Mouse (Mus musculus) cerebral cortex, adult 2 months (tissue): Measurements from ENCODE around the gene Nat10.

Source experiments
- WGBS: fragments of 180-500 bp; shearing (Covaris S2); methylation state at CpG from one replicate; pipeline ENCODE4 v1.1.7; 2018; 5-methylcytosine and 5-hydroxymethylcytosine counted together

Gene Nat10

DNA sequence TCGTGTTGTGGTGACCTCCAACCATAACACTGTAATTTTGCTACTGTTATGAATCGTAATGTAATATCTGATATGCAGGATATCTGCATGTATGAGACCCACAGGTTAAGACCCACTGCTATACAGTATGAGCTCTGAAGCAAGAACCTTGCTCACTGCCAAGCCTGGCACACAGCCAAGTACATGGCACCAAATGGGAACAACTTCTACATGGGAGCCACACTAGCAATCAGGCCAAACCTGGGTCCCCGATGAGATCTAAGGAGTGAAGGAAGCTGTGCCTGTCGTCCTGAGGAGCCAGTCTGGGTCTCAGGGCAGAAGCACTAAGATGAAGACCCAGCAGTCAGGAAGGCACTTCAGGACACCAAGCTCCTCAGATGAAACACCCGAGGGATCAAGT lies 15.6 kb downstream of the Nat10 start:
- 74% methylated on average over 5 of the region's 5 CpGs for WGBS

DNA sequence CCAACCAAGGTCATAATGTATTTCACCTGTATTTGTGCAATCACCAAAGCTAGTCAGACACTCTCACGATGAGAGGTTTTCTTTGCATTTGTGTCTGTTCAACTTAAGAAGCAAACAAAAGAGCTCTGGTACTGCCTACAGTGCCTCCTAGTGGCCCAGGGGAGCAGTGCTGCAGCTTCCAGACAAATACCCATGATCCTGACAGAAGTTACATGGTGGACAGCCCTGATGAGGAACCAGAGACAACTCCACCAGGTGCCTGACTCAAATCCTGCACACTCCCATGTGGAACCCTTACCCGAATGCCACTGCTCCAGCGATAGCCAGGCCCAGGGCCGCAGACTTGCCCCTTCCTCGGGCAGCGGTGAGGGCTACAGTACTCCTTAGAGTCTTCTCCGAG lies 17.1 kb downstream of the Nat10 start:
- WGBS: 82% methylated on average over 7 of the region's 7 CpGs

DNA sequence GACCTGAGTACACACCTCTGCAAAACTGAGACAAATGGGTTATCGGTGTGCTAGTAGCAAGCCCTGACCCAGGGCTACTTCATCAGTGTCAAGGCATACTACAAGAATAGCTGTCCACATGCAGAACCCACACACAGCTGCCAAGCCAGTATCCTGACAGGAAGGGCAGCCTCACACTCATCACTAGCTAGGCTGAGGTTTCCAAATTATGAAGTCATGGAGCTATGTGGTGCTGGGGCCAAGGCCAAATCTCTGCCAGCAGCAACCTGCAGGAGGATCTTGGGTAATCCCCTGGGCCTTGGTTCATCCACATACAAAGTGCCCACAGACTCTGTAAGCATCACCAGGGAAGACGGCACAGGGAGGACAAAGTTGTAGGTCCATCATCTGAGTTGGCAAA lies 17.5 kb downstream of the Nat10 start:
- WGBS: 100% methylated on average over 2 of the region's 2 CpGs

DNA sequence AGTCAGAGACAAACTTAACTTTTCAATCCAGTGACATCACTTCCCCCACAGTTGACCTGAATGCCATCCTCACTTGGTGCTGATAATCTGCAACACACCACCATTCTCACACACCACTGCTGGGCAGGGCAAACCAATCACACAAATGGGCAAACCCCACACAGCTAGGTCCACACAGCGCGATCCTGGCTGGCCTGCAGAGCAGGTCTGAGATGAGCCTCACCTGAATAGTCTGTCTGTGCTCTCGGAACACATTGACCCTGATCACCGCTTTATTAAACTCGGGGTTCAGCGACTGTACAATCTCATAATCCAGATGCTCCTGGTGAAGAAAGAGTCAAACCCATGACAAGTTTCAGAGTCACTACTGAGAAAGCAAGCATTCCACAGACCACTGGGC lies 18.2 kb downstream of the Nat10 start:
- WGBS: 98% methylated on average over 6 of the region's 6 CpGs

DNA sequence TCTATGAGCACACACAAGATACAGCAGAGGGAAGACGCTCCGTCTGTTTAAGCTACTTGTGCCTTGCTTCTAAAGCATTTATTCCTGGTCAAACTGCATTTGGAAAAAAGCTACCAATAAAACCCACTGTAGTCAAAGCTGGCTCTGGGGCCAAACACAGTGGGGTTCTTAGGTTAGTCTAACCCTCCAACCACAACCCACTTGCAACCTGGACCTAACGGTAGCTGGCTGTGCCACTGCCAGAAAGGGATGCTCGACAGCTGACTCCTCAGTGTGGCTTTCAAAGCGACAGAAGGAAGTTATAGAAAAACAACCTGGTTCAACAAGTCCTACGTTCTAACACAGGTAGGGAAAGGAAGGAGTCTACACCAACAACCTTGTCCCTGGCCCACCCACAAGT lies 29.6 kb downstream of the Nat10 start:
- WGBS: 57% methylated on average over 6 of the region's 6 CpGs

DNA sequence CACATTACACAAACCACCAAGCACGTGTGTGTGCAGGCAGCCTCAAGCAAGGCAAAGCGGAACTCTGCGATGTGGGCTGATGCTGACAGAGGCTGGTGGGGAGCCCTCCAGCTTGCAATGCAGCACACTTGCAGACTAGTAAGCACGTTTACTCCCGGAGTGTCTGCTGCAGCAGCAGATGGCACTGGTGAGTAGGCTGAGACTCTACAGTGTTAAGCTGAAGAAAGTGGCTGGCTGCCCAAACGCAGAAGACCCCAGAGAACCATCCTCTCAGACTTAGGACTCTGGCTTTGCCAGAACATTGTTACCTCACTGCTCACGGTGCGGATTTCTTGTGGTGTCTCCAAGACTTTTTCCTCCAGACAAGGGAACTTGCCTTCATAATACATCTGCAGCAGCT lies 30.1 kb downstream of the Nat10 start:
- WGBS: 42% methylated on average over 8 of the region's 8 CpGs

DNA sequence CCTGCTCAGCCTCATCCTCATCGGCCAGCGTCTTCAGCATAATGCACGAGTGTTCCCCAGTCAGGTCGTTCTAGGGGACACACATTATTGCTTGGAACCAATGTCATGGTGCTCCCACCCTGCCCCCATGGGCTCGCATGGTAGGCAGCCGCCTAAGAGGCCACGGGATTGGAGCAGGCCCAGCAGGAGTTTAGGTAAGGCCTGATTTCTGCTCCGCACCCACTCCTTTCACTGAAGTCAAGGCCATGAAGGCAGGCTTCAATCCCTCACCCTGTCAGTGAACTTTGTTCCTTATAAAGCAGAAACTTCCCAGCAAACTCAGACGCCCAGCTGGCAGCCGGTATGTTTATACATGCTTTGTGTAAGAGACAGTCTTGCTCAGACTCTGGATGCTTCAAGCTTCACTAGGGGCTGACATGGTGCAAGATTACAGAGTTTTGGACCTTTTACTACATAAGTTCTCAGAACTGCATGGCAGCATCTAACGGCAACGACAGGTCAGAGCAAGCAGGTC lies 33.0 kb downstream of the Nat10 start:
- 84% methylated on average over 12 of the region's 12 CpGs for WGBS

DNA sequence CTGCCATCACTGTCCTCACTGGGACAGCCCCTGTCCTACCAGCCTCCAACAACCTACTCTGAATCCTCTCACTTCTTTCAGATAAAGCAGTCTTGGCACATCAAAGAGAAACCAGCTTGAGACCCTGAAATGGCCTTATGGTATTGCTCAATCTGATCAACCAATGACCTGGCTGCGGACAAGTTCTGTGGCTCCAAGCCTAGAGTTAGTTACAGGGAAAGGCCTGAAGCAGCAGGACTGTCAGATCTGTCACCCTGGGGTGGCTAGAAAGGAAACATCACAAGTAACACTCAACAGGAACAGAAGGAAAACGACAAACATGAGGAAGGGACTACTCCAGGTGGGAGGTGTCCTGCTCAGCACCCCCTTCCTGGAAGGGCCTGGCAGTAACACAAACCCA lies 36.5 kb downstream of the Nat10 start:
- WGBS: 74% methylated on average over 2 of the region's 2 CpGs

DNA sequence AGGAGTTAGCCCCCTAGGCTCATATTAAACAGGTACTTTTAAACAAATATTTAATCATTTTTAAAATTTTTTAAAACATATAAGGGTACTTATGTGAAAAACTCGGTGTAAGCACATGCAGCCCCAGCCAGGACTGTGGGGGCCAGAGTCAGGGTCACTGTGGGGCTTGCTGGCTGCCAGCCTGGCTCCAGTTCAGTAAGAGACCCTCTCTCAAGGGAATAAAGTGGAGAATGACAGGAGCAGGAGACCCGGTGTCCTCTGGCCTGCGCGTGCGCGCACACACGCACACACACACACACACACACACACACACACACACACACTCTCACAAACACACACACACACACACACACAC lies 41.8 kb downstream of the Nat10 start:
- 94% methylated on average over 7 of the region's 7 CpGs for WGBS

DNA sequence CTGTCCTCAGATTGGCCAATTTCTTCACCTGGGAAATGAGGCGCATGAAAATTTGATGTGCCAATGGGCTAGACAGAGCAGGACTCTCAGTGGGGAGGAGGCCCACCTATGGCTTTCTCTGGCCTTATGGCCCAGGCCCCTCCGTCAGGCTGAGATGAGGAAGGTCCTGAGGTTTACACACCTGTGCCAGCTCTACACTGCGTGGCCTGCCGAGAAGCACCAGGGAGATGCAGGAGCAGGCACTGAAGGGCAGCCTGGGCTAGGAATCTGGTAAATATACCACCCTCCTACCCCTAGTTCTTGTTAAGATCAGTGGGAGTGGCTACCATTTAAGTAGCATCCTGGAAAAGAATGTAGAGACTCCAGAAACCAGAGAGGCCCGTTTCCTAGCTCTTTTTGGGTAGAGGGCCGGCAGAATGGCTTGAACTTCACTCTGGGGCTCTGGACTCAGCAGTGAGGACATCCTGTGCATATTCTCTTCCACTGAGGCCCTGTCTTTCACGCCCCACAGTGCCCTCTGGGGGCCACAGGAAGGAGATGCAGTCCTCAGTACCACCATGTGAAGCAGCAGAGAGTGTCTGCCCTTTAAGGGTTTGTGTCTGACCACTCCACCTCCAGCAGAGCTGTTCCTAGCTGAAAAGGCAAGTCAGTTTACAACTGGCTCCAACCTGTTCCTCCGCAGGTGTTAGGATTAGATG lies 42.3 kb downstream of the Nat10 start:
- 56% methylated on average over 8 of the region's 8 CpGs for whole genome bisulfite sequencing

DNA sequence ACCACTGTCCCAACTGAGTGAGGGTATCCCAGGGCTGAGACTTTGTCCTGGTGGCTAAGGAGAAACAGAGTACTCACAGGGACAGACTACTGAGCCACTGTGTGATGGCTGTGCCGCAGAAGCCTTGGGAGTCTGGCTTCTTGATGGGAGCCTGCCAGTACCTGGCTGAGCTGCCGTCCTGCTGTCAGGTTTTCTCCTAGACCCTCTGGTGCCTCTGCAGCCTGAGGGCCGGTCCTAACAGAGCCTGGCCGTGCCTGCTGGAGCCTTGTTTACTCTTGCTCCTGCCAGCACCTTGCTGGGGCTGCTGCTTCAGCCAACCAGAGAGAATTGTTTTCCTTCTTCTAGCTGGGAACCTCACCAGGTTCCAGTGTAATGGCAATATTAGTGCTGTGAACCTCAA lies 46.7 kb downstream of the Nat10 start:
- WGBS: 72% methylated on average over 4 of the region's 4 CpGs

DNA sequence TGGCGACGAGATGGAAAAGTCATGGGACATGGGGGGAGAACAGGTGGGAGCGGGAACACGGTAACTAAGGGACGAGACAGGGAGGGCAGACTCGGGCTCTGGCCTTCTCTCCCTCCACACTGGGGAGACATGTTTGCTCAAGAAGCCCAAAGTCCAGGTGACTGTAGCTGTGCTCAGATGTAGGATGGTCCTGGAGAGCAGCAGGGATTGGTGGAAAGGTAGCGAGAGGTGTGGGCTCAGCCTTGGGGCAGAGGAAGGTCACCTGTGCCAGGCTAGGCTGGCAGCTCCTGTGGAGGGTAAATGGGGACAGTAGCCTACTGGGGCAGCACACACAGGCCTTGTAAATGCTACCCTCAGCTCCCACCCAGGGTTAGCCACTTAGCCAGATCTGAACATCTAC lies 47.2 kb downstream of the Nat10 start:
- 96% methylated on average over 7 of the region's 7 CpGs for WGBS

DNA sequence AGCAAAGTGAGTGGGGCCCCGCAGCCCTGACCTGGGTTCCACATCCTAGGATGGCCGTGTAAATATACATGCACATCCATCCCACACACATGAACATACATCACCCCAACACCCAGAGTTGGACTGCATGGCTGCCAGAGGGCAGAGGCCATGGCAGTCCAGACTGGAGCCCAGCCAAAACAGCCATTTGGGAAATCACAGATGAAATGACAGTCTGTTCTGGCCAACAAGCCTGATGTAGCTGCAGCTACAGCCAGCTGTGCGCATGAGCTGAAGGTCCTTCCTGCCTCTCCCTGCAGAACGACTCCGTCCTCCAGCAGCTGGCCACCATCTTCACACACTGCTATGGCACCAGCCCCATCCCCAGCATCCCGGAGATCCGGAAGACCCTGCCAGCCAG lies 50.2 kb downstream of the Nat10 start:
- WGBS: 88% methylated on average over 7 of the region's 7 CpGs

DNA sequence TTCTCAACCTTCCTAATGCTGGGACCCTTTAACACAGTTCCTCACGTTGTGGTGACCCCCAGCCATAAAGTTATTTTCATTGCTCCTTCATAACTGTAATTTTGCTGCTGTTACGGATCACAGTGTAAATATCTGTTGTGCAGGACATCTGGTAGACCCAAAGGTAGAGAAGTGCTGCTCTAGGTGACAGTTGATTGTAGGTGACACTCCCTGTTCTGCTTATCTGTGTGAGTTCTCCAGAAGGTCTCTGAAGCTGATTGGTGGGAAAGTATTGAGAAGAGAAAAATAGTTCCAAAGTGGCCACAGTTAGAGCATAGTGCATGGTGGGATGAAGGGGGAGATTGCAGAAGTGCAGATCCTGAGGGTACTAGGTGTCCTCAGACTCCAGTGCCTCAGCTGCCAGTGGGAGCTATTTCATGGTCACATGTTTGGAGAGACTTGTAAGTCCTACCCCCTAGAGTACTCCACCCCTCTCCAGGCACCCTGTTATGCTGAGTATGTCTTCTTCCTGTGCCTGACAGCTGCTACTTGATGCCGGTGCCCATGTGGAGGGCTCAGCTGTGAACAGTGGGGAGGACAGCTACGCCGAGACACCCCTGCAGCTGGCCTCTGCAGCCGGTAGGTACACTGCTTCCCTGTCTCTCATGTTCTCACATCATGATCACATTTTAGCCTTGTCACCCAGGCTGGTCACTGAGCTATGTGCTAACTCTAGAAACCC lies 53.9 kb downstream of the Nat10 start:
- 87% methylated on average over 6 of the region's 6 CpGs for WGBS

DNA sequence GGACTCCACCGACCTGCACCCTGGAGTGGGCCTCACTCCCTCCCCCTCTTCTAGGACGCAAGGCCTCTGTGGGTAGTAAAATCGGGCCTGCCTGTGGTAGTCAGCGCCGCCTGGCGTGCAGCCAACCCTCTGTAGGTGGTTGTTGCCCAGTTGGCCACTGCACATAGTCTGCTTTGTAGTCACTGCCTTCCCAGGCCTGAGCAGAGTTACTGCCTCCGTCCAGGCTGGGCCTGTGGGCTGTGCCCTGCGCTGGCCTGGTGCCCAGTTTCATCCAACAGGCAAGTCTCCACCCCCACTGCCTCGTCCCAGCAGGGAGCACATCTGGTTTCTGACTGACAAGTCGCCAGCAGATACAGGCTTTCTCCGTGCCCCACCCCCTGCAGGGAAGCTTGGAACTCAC lies 54.8 kb downstream of the Nat10 start:
- WGBS: 40% methylated on average over 11 of the region's 11 CpGs

DNA sequence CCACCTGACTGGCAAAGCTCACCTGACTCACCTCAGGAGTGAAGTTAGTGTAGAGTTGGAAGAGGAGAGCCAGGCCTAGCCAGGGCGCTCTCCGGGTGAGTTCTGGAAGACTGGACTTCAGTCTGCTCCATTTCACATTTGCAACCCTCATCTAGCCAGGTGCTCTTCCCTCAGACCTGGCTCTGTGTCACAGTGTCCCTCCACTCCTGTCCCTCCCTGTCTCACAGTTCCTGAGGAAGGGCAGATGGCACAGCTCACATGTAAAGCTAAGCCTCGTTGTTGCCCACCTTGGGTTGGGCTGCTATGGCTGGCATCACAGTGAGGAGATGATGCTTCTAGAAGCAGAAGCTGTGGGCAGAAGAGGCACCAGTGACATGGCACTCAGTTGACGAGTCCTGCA lies 55.2 kb downstream of the Nat10 start:
- WGBS: 85% methylated on average over 4 of the region's 4 CpGs

DNA sequence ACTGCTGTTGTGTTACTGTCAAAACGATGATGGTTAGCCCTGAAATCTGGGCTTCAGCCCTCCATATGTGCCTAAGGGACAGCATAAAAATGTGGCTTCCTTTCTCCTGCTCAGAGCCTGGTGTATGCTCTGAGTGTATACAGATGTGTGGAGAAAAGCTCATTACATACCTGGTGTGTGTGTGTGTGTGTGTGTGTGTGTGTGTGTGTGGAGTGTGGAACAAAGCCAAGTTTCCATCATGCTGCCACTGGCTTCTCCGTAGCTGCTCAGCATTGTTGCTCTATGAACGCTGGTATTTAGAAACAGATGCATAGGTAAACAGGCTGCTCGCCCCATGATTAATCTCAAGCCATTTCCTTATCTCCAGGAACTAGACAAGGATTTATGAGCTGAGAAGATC lies 57.2 kb downstream of the Nat10 start:
- 84% methylated on average over 4 of the region's 4 CpGs for WGBS

DNA sequence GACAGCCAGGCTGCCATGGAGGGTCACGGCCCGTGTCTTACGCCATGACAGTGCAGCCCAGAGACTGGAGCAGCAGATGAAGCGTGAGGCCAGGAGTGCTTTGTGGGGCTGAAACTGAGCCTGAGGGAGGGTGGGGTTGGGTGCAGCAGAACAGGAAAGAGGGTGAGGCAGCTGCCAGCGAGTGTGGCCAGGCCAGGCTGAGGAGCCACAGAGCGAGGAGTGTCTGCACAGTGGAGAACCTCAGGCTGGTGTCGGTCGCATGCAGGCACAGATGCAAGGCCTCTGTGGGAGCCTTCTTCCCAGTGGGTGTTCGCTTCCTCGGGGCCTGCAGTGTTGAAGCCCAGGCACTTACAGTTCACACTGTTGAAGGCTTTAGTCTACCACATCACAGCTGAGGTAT lies 57.7 kb downstream of the Nat10 start:
- WGBS: 85% methylated on average over 10 of the region's 10 CpGs

DNA sequence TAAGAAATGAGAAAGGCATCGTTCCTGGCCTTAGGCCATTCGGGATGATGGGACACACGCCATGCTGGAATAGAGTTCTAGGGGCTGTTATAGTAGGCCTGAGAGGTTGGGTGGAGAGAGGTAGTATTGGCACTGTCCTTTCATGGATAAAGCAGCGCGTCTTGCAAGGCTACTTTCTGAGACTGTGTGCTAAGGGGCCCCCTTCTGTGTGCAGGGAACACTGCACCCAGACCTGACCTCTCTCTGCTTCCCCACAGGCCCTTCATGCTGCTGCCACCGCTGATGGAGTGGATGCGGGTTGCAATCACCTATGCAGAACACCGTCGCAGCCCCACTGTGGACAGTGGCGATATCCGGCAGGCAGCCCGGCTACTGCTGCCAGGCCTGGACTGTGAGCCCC lies 60.6 kb downstream of the Nat10 start:
- WGBS: 81% methylated on average over 12 of the region's 12 CpGs

DNA sequence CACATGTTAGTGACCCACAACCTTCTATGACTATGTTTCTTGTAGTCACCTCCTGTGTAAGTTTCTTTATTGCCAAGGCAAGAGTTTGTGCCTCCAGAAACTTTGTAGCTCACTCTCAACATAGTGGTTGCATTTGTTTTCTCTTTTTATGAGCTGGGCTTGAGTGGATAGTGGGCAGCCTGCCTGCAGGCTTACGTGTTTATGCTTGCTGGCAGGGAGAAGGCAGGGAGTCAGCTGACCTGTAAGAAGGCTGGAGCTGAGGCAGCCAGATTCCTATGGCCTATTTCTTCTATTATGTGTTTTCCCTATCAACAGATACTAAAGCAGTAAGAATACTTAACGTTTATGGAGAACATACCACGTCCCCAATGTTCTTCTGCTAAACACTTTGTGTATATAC lies 64.9 kb downstream of the Nat10 start:
- WGBS: 77% methylated on average over 3 of the region's 3 CpGs

DNA sequence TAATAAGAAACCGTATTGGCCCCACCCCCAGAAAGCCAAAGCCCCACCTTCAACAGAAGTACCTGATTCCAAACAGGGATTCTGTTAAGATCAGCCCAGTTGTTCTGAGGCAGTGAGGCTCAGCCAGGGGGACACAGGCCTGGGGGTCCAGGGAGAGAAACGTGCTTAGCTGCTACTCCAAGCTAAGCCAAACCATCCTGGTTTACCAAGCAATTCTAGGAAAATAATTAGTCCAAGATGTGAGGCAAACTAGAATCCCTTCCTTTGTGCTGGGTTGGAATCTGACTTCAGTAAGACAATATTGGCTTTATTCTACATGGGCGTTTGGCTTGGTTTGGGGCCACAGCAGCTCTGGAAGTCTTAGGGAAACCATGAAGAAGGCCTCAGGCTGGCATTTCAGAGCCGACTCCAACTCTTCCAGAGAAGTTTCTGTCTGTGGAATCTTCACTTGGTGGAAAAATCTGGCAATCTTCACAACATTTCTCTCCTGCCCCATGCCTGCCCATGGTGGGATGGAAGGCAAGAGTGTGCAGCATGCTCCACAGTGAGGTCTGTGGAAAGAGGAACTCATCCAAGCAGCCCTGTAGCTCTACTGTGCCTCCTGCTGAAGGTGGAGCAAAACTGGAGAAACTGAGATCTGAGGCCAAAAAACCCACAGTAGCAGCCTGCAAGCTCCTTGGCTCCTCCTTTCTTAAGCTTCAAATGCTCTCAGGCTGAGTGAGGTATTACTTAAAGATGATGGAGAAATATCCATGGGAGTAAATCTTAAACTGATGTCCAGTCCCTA lies 66.1 kb downstream of the Nat10 start:
- WGBS: 82% methylated on average over 4 of the region's 4 CpGs

DNA sequence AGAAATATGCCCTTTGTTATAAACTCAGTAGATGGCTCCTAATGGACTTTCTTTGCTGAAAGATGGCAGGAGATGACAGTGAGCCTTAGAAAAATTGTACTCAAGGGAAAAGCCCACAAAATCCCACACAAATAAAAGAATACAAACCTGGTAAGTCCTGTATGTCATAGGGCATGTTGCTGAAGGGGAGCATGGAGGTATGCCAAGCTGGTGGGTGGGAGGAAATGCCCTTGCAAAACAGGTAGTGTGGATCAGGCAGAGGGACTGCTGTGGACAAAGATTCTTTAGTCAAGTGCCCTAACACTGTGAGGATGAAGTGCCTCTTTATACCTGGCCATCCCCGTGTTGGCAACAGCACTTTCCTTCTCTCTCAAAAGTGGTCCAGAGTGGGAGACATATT lies 68.3 kb downstream of the Nat10 start:
- 100% methylated on average over 1 of the region's 1 CpGs for WGBS

DNA sequence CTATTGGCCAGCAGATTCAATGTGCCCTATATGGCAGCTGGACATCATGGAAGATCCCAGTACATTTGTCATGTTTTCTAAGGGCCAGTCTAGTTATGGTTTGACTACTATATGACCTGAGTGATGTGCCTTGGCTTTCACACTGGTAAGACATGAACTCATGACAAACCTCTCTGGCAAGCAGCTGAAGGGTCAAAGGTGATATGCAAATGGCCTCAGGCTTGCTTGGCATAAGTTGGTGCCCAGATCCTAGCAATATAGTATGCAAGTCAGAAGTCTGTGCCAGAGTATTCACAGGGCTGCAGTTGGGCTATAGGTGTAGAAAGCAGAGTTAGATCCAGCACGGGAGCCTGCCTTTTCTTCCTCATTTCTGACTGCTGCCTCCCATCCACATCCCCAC lies 69.8 kb downstream of the Nat10 start:
- 95% methylated on average over 1 of the region's 1 CpGs for WGBS
